Mouse (Mus musculus): ENCODE measurements around the gene B4galnt2. TPM values are rescaled to one million over a fixed set of nuclear protein-coding genes. Genes with fewer than 3 reads are reported as not detected.

B4galnt2 gene
- total and polyA plus RNA-seq, 3 experiments: 0.34 to 1.9 (median 0.42) TPM

GRCm38 (mm10) chr11:95959152-95959551 is 44.5 kb upstream of the B4galnt2 start:
- H3K79me2 ChIP-seq (replicated peaks; ENCODE audit: control insufficient read depth, extremely low read depth, insufficient read depth, poor library complexity, severe bottlenecking): no peaks in the 10 kb centered on the region
- peak; percentile 16 for DNase-seq (ENCODE audit: extremely low read depth)
- in situ Hi-C loops (cut with MboI; ENCODE audit: low pct_ligation_motif_present, low pct_unique_long_range_greater_than_20kb, low sequenced_read_pairs) (no loop called here), dilution Hi-C loops (cut with MboI; ENCODE audit: extremely low pct_ligation_motif_present, extremely low pct_unique_long_range_greater_than_20kb, low sequenced_read_pairs) (no loop called here)
- H3K9ac ChIP-seq (ENCODE audit: insufficient read depth, low read depth): no peak overlapping the region
- H3K27ac ChIP-seq (ENCODE audit: insufficient read depth, low read depth): no peak overlapping the region
- H3K4me2 ChIP-seq (ENCODE audit: insufficient read depth, low read depth, poor library complexity, severe bottlenecking): no peak overlapping the region
- H3K4me3 ChIP-seq (replicated peaks in 1 of 3; ENCODE audit: low read depth in 2 of 3, low read length in 2 of 3, poor library complexity in 1 of 3): no peak overlapping the region
- TF ChIP-seq TCF12 (IDR thresholded peaks at IDR 0.05; ENCODE audit: low read depth, low read length): no peak
- no peak for TF ChIP-seq ZNF384 (IDR thresholded peaks at IDR 0.05; ENCODE audit: low read depth, low read length)
- no peak for TF ChIP-seq CHD1 (IDR thresholded peaks at IDR 0.05; ENCODE audit: low read depth, low read length)
- peak in 1 of 2 experiments; percentile 68; a peak in 3 of 4 replicates for TF ChIP-seq CTCF (conservative IDR thresholded peaks at IDR 0.05 in 1 of 2, IDR thresholded peaks at IDR 0.05 in 1 of 2; ENCODE audit: low read depth in 2 of 2, low read length in 2 of 2)
- no peak for TF ChIP-seq MAZ (IDR thresholded peaks at IDR 0.05; ENCODE audit: low read depth, low read length)
- peak; percentile 58 for TF ChIP-seq SMC3 (IDR thresholded peaks at IDR 0.05; ENCODE audit: low read depth, low read length)
- no peak for TF ChIP-seq USF2 (conservative IDR thresholded peaks at IDR 0.05; ENCODE audit: low read depth, low read length)
- TF ChIP-seq RCOR1 (conservative IDR thresholded peaks at IDR 0.05; ENCODE audit: low read depth, low read length): no peak
- no peak for TF ChIP-seq MAFK (IDR thresholded peaks at IDR 0.05; ENCODE audit: insufficient replicate concordance, low read length)
- TF ChIP-seq RAD21 (IDR thresholded peaks at IDR 0.05; ENCODE audit: low read depth, low read length): peak; percentile 31
- no peak for TF ChIP-seq USF1 (IDR thresholded peaks at IDR 0.05; ENCODE audit: low read depth, low read length)
- no peak for TF ChIP-seq CHD2 (IDR thresholded peaks at IDR 0.05; ENCODE audit: low read length)
- TF ChIP-seq JUND (conservative IDR thresholded peaks at IDR 0.05; ENCODE audit: low read depth, low read length): no peak
- H3K27me3 ChIP-seq (replicated peaks): peaks cover 54% of the 10 kb centered on the region
- H3K9me3 ChIP-seq (replicated peaks; ENCODE audit: low read length): no peaks in the 10 kb centered on the region
- no peaks in the 10 kb centered on the region for H3K36me3 ChIP-seq (replicated peaks in 1 of 2; ENCODE audit: control insufficient read depth in 1 of 2, insufficient read depth in 1 of 2, low read length in 1 of 2)
- peaks cover 2 to 14% of the 10 kb centered on the region in 2 experiments; a peak in 2 of 4 replicates for H3K4me1 ChIP-seq (ENCODE audit: control insufficient read depth in 1 of 2, insufficient read depth in 2 of 2)

GRCm38 (mm10) chr11:95958251-95958650 is 43.6 kb upstream of the B4galnt2 start:
- Histone ChIP-seq H3K4me1 (ENCODE audit: control insufficient read depth in 1 of 2, insufficient read depth in 2 of 2) (peaks cover 2 to 14% of the 10 kb centered on the region in 2 experiments; a peak in 2 of 4 replicates), H3K9me3 (replicated peaks; ENCODE audit: low read length) (peaks cover 3% of the 10 kb centered on the region), H3K9ac (ENCODE audit: insufficient read depth, low read depth) (no peak overlapping the region), H3K27ac (ENCODE audit: insufficient read depth, low read depth) (no peak overlapping the region), H3K27me3 (replicated peaks) (peaks cover 58% of the 10 kb centered on the region), H3K4me3 (replicated peaks in 1 of 3; ENCODE audit: low read depth in 2 of 3, low read length in 2 of 3, poor library complexity in 1 of 3) (no peak overlapping the region), H3K4me2 (ENCODE audit: insufficient read depth, low read depth, poor library complexity, severe bottlenecking) (no peak overlapping the region), H3K36me3 (replicated peaks in 1 of 2; ENCODE audit: control insufficient read depth in 1 of 2, insufficient read depth in 1 of 2, low read length in 1 of 2) (no peaks in the 10 kb centered on the region), H3K79me2 (replicated peaks; ENCODE audit: control insufficient read depth, extremely low read depth, insufficient read depth, poor library complexity, severe bottlenecking) (no peaks in the 10 kb centered on the region)
- dilution Hi-C loops (cut with MboI; ENCODE audit: extremely low pct_ligation_motif_present, extremely low pct_unique_long_range_greater_than_20kb, low sequenced_read_pairs) (no loop called here), in situ Hi-C loops (cut with MboI; ENCODE audit: low pct_ligation_motif_present, low pct_unique_long_range_greater_than_20kb, low sequenced_read_pairs) (no loop called here)
- TF ChIP-seq MAZ (IDR thresholded peaks at IDR 0.05; ENCODE audit: low read depth, low read length) (no peak), SMC3 (IDR thresholded peaks at IDR 0.05; ENCODE audit: low read depth, low read length) (no peak), NELFE (IDR thresholded peaks at IDR 0.05; ENCODE audit: low read depth, low read length) (no peak), TBP (conservative IDR thresholded peaks at IDR 0.05; ENCODE audit: low read depth, low read length) (no peak), KAT2A (IDR thresholded peaks at IDR 0.05; ENCODE audit: insufficient replicate concordance, low read length) (no peak), MAFK (IDR thresholded peaks at IDR 0.05; ENCODE audit: insufficient replicate concordance, low read length) (no peak), POLR2A (IDR thresholded peaks at IDR 0.05; ENCODE audit: low read depth, low read length) (no peak), EP300 (IDR thresholded peaks at IDR 0.05; ENCODE audit: low read length) (no peak), RCOR1 (conservative IDR thresholded peaks at IDR 0.05; ENCODE audit: low read depth, low read length) (no peak), POLR2AphosphoS2 (IDR thresholded peaks at IDR 0.05; ENCODE audit: low read depth, low read length) (no peak), PAX5 (IDR thresholded peaks at IDR 0.05; ENCODE audit: low read length) (no peak), CHD1 (IDR thresholded peaks at IDR 0.05; ENCODE audit: low read depth, low read length) (no peak), MAX (IDR thresholded peaks at IDR 0.05; ENCODE audit: low read length) (no peak), ETS1 (conservative IDR thresholded peaks at IDR 0.05; ENCODE audit: low read depth, low read length) (no peak), GABPA (IDR thresholded peaks at IDR 0.05; ENCODE audit: insufficient replicate concordance, low read depth, low read length) (no peak), E2F4 (IDR thresholded peaks at IDR 0.05; ENCODE audit: insufficient replicate concordance, low read depth, low read length) (no peak), IRF4 (IDR thresholded peaks at IDR 0.05; ENCODE audit: low read depth, low read length) (no peak), ZKSCAN1 (IDR thresholded peaks at IDR 0.05; ENCODE audit: borderline replicate concordance, low read depth, low read length) (no peak), JUN (IDR thresholded peaks at IDR 0.05; ENCODE audit: insufficient read depth, low read depth, low read length) (no peak), JUND (conservative IDR thresholded peaks at IDR 0.05; ENCODE audit: low read depth, low read length) (no peak)
- DNase-seq (ENCODE audit: extremely low read depth): no peak

Data from CH12.LX (cell line).